Mouse (Mus musculus): Measurements from ENCODE around the gene Gm43191. TPM values are rescaled to one million over a fixed set of nuclear protein-coding genes. Genes with fewer than 3 reads are reported as not detected.
"Not testable (repeated sequence)": the region's sequence is repeated elsewhere in the genome, so short reads cannot be mapped to it uniquely, and the experiment has no call there.

The Gm43191 gene
- 1 to 10 TPM in 1 of 2 experiments, not detected in 1; 1.1 TPM for total RNA-seq (2021)
- long read RNA-seq, experiment 1, partial matches to known transcripts: 0 of 1 reads
- long read RNA-seq, experiment 1, other reads (novel, unspliced or antisense): 1 of 1 reads
- long read RNA-seq, experiment 2, partial matches to known transcripts: 0 of 4 reads
- long read RNA-seq, experiment 2, other reads (novel, unspliced or antisense): 4 of 4 reads

DNA sequence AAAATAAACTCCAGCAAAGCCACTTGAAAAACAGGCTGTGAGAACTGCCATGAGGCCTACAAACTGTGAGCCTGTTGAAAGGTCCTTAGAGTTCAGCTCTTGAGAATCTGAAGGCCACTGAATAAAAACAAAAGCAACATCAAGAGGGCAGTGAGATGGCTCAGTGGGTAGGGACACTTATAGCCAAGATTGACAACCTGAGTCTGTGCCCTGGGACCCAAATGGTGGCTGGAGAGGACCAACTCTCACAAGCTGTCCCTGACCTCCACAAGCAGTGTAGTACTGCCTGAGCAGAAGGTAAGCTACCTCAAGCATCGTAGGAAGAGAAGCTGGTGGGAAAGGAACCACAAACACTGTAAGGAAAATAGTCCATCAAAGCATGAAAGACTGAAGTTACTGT is at the start of gene Gm43191:
Gene Gm43191 (minus strand): TSS at position 101 of the 400 bp plus-strand sequence.
- DNase-seq (ENCODE audit: low spot score in 2 of 2): no peak

DNA sequence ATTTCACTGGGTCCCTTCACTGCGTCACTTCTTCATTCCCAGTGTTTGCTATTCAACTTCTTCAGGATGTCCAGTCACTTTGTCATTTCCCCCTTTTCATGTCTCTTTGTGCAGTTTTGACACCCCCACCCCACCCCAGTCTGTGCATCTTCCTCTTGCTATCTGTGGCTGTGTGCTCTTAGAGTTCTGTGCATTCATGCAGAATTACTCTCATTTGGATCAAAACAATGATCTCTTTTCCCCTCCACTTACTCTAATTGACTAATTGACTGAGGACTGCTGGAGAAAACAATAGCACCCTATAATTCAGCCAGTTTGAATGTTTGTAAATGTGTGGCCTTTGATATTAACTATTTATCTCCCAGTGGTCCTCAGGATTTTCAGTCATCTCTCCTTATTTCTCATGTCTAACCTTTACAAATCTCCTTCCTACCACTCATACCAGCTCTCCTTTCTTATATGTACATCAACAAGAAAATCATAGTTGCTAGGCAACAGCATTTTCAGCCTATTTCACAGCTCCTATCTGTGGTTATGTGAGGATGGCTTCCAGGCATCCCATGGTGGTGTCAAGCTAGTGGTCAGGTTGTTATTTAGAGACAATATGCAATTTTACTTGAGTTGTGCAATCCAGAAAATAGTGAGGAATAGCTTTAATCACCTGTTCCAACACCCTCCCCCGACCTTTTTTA is 48.6 kb upstream of the Gm43191 start:
- no peak for DNase-seq (ENCODE audit: low spot score in 2 of 2)

DNA sequence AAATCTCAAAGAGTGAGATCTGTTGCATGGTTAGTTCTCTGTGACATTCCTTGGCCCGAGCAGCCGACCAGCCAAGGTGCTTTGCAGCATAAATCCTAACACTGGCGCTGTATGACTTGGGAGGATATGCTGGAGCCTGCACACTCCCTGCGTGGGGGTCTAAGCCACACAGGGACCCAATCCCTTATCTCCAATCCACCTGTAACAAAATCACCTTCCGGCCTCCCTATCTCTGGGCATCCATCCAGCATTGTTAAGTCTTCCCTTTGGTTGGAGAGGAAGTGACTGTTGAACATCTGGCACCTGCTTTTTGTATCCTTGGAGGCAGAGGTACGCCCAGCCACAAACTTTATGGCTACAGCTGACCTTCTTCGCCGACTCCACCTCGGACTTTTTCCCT is 45.7 kb upstream of the Gm43191 start:
- no peak for DNase-seq (ENCODE audit: low spot score in 2 of 2)

DNA sequence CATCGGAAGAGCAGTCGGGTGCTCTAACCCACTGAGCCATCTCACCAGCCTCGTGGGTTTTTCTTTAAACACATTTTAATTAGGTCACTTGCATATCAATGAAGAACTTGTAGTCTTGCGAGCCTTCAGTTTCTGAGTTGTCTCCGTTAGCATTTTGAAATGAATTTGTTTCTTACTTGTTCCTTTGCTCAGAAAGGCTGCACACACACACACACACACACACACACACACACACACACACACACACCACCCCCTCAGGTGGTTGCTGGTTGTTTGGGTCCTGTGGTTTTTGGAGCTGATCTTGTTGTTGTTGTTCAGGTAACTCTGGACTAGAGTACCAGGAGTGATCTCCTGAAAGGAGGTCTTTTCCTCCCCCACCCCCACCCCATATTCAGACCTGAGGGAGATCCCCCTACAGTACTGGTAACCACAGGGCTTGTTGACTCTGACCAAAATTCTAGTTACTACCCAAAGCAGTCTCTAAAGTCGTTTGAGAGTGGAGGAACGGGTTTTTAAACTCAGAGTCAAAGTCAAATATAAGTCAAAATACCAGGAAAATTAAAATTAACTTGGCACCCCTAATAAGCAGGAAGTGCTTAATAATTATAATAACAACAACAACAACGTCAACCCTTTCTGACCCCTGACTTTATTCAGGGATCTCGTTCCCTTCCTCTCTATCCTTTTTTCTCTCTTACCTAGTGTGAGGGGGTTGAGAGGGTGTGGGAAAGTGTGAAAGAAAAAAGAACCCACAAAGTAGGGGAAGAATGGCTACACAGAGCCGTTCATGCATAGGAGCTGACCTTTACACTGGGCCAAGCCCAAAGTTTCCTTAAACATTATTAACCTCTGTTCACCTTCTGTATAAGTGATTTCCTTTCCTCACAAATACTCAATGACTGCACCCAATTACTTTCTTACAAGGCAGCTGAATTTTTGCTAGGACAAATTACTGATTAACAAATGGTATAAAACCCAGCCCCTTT is 42.7 kb upstream of the Gm43191 start:
- no peak for DNase-seq (ENCODE audit: low spot score in 2 of 2)

DNA sequence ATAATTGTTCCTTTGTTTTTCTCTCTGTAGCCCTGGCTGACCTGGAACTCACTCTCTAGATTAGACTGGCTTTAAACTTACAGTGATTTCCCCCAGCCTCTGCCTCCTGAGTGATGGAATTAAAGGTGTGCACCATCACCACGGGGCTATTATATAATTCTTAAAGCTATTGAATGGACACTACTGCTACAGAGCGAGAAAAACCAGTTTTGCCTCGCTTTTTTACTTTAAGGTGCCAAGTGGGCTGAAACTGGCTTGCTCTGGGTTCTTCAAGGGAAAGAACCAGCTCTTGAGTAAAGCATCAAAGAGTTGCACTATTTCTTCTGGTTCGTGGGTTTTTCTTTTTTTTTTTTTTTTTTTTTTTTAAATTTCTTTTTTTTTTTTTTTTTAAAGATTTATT is 41.9 kb upstream of the Gm43191 start:
- DNase-seq (ENCODE audit: low spot score in 2 of 2): no peak

DNA sequence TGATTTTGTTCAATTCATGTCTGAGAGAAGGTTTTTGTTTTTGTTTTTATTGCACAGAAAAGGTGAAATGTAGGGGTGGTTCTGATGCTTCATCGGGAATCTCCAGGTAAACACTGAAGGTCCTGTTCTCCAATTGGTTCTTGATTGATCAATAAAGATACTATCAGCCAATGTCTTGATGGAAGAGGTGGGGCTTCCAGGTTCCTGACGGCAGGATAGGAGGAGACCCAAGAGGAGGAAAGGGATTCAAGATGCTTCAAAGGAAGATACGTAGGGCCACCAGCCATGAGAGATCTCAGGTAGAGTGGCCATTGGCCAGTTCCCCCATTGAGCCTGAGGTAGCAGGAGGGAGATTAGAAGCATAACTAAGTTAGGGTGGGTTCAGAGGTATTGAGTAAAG is 37.9 kb upstream of the Gm43191 start:
- DNase-seq (ENCODE audit: low spot score in 2 of 2): no peak

DNA sequence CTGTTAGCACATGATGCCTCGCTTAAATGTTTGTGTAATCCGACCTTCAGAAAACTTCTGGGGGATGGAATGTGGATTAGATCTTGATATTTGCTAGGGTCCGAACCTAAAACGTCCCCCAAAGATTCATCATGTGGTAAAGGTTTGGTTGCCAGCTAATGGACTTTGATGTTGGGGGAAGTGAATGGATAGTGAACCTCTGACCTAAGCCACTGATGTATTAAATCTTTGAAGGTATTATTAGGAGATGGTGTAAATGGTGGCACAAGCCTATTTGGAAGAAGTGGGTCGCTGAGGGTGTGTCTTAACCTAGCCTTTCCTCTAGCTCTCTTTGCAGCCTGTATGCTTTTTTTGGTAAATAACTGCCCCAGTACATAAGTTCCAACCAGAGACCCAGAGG is 32.0 kb upstream of the Gm43191 start:
- DNase-seq (ENCODE audit: low spot score in 2 of 2): no peak

DNA sequence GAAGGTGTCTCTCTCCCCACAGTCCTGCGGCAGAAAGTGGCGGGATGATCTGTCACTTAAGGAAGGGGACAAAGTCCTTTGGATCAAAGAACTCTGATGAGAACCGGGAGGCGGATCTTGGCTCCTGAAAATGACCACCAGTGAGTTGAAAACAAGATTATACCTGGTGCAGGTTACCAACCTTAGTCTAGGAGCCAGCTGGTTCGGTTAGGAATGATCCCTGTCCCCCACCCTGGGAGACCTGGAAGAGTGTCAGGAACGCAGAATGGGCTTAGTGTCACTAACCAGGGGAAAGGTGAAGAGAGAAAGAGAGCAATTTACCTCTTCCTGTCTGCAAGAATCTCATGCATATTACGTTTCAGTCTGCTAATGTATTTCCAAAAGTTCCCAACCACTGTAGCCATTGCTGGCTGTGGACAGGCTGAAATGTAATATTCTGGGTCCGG is 31.4 kb upstream of the Gm43191 start, which contains the start of gene Slc35a3:
Gene Slc35a3 (minus strand): TSS at position 396 of the 446 bp plus-strand sequence.
- DNase-seq (ENCODE audit: low spot score in 2 of 2): no peak

DNA sequence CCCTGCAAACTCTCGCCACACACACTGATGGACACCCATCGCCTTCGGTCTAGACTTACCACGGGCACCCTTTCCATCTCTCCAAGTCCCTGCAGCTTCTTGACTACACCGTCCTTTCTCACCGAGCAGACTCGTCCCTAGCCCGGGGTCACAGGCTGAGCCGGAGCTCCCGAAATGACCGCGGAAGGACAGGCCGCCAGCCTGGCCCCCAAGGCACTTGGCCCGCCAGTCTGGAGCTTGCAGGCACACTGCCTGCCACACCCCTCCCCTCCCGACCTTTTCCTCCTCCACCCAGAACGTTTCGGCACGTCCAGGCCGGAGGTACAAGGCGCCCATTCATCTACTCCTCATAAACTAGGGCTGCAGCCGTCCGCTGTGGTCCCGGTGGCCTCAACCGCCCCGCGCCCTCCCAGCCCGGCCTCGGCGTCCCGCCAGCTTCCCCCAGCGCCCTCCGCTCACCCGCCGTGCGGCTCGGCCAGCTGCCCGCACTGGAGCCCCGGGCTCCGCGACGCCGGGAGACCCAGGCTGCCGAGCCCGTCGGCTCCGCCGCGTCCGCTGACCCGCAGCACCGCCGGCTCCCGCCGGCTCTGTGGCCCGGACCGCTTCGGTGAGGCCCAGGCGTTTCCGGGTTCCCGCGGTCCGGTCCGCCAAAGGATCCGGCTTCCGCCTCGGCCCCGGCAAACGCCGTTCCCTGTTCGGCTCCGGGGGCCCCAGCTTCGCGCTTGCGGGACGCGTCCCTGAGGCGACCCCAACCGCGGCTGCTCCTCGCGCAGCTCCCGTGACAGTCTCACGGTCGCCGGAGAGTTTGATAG is 30.8 kb upstream of the Gm43191 start:
- peak; percentile 79 to 88 for DNase-seq (ENCODE audit: low spot score in 2 of 2)

DNA sequence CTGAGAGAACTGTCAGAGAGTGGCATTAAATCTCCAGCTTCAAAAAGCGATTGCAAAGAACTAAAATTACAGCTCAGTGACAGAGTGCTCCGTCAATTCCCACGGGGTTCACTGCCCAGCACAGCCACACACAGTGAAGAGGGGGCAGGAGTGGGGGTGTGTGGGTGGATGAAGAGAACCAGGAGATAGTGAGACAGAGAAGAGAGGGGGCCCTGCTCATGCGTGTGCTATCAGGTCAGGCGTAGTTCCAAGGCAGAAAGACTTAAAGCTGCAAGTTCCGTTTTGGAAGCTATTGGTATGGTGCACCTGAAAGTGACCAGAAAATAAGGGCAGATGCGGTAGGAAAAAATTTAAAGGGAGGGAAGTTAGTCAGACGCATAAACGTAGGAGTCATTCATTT is 29.9 kb upstream of the Gm43191 start:
- DNase-seq (ENCODE audit: low spot score in 2 of 2): no peak

DNA sequence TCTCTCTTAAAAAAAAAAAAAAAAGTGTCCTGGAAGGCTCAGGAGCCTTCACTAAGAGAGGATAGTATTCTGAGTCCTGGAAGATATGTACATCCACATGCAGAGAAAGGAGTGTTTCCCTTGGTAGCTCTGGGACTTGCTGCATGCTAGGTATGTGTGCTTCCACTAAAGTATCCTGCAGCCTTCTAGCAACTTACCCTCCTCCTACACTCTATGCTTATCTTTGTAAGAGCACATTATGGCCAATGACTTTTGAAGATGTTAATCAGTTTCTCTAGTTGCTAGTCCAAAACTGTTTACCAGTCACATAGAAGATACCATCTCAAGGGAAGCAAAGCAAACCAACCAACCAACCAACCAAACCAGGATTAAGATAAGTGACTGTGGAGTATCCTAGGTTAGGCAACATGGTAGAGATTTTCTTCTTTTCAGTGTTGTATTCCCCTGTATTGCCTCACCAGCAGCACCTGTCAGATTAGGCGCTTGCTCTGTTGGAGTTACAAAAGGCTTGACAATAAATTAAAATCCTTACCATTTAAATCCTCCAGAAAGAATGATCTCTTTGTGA is 24.7 kb upstream of the Gm43191 start:
- no peak for DNase-seq (ENCODE audit: low spot score in 2 of 2)

DNA sequence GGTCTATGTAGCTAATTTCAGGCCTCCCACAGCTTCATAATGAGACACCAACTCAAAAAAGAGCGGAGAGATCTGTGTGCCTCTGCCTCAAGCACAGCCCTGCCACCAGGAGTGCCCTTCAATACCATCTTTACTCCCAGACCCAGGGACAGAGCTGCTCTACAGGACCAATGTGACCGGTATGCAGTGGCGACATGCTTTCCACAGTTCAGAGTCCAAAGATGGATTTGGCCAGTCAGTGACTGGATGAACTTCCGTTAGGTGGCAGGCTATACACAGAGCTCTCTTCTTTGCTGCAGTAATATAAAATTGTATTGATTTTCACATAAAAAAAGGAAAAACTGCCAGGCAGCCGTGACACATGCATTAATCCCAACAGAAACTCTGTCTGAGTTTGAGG is 22.8 kb upstream of the Gm43191 start:
- DNase-seq (ENCODE audit: low spot score in 2 of 2): no peak

DNA sequence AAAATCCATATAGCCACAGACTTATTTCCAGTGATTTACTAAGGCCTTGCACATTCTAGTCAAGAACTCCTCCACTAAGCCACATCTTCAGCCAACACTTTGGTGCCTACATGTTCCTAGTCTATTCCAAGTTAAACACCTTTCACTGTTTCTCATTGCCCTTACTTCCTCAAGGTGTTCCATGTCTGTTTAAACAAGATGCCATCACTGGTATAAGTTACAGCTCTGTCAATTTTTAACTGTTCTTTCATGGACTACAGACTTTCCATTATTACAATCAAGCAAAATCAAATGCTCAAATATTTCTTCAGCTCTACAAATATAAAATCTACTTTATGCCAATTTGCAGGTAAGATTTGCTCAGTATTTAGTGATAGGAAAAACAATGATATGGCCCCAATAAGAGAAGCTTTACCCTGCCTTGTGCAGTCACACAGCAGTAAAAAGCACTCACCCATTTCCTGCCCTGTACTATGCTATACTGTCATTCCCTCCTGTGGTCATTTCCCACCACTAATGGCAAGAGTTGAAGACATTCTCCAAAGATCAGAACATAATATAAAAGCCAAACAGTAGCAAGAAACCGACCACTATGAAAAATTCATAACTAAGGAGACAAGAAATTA is 21.7 kb upstream of the Gm43191 start:
- no peak for DNase-seq (ENCODE audit: low spot score in 2 of 2)

DNA sequence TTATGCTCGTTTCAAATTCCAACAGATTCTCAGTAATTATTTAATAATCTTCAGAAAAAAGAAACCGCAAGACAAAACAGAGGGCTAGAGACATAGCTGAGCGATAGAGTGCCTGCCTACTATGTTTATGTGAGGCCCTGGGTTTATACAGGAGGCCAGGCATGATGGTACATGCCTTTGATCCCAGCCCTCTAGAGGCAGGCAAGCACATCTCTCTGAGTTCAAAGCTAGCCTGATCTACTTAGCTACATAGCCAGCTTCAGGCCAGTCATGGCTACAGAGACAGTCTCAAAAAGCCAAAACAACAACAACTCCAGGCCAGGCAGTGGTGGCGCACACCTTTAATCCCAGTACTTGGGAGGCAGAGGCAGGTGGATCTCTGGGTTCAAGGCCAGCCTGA is 20.5 kb upstream of the Gm43191 start:
- no peak for DNase-seq (ENCODE audit: low spot score in 2 of 2)

DNA sequence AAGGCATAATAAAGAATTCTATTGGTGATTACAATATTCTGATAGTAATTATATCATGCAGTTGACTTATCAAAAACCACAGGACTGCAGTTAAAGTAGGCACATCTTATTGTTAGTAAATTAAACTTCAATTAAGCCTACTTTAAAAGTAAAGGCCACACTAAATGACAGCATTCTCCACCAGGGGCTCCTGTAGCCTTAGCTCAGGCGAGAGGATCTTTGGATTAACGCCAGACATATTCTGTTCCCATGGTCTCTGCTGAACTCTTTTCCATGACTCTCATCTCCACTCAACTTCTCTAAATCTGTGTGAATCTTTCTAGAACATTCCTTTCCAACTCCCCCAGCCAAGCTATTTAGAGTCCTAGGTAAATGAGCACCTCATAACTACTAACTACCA is 17.7 kb upstream of the Gm43191 start:
- DNase-seq (ENCODE audit: low spot score in 2 of 2): no peak

DNA sequence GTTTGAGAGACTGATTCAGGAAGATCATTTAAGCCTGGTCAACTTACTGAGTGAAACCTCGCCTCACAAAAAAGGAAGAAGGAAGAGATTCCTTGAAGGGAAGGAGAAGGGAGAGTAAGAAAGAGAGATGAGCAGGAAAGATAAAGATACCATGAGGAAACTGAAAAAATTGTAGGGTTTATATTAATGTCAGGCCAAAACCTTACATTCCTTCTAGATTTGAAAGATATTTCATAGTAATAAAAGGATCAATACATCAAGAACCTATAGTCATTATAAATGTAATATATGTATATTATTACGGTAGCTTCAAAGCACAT is 14.6 kb upstream of the Gm43191 start:
- DNase-seq (ENCODE audit: low spot score in 2 of 2): no peak

DNA sequence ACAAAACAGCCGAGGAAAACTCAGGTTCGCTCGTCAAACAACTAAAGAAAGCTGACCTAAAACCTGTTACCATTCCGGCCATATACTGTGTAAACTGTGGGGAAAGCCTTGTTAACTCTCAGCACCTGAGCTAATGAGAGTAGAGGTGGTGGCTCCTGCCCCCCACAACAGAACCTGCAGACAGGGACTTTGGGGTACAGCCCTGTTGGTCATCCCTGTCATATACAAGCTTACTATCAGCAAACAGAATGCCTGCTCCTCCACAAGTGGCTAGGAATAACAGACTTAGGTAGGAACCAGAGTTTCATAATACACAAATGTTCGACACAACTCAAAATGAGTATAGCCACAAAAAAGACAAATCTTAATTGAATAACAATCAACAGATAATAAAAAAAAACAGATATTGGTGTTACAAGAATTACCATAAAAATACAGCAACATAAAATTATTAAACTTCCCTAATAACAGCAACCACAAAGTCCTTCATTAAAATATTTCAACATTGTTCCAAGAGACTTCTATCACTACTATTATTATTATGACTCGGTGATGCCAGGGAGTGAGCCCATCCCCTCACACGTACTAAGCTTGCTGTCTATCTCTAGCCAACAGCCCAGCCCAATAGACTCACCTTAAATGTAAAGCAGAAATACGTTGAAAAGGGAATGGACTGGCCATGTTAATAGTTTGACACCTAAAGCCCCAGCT is 14.1 kb upstream of the Gm43191 start:
- DNase-seq (ENCODE audit: low spot score in 2 of 2): no peak

DNA sequence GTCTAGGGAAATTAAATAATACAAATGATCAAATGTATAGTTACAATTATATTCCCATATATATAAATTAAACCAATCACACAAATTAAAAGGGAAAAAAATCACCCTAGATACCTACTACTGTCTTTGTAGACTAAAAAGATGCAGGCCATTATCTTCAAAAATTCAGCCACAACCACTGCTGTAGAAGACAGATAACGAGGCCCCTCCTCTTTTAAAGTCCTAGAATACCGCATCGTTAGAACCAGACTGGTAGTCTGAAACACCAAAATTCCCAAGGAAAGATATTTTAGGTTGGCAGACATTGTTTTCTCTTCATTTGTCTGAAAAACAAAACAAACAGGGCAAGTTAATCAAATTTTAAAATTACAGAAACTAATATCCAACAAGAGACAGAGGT is 13.3 kb upstream of the Gm43191 start:
- DNase-seq (ENCODE audit: low spot score in 2 of 2): no peak

DNA sequence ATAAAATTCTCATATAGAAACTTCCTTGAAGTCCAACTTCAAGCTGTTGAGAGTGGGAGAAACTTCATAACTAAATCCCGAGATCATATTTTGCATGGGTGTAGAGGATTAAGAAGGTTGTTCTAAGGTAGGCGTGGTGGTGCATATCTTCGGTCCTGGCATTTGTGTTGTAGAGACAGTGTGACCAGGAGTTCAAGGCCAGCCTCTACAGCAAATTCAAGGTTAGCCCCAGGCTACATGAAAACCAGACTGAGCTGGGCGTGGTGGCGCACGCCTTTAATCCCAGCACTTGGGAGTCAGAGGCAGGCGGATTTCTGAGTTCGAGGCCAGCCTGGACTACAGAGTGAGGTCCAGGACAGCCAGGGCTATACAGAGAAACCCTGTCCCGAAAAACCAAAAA is 16.8 kb downstream of the Gm43191 start:
- DNase-seq (ENCODE audit: low spot score in 2 of 2): not testable (repeated sequence)

DNA sequence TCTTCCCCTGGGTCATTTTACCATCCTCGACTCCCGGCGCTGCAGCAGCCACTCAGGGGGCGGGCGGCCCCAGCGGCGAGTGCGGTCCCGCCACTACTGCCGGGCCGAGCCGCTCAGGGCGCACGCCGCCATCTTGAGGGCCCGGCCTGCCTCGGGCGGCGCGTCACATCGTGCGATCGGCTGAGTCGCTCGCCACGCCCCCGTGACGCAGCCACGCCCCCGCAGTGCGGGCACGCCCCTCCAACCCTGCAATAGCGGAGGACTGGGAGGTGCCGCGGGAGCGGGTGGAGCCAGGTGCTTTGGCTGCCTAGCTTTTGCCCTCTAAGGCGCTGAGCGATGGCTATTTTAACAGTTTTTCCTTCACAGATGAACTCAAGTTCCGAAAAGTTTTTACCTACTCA is 18.6 kb downstream of the Gm43191 start, which contains the start of gene Mfsd14a:
Gene Mfsd14a (minus strand): TSS at position 215 of the 401 bp plus-strand sequence.
- peak; percentile 96 to 98 for DNase-seq (ENCODE audit: low spot score in 2 of 2)

All from layer of hippocampus, postnatal 14 days (tissue).